Mouse (Mus musculus): ENCODE data around the gene Mafk.

Gene Mafk

GRCm38 (mm10) chr5:139796900-139797299 is 5.6 kb downstream of the Mafk start:
- DNase-seq (ENCODE audit: low read depth), result peak; percentile 10

- DNase-seq (ENCODE audit: low read depth), result peak; percentile 21
Observed at GRCm38 (mm10) chr5:139797473-139798167, 6.3 kb downstream of the Mafk start.

- peak; percentile 15 for DNase-seq (ENCODE audit: low read depth)
Observed at GRCm38 (mm10) chr5:139798168-139798900, 7.0 kb downstream of the Mafk start.

- DNase-seq (ENCODE audit: low read depth), result no peak
Observed at GRCm38 (mm10) chr5:139799041-139799440, 7.7 kb downstream of the Mafk start.

- DNase-seq (ENCODE audit: low read depth), result peak; percentile 18
Observed at GRCm38 (mm10) chr5:139799801-139800590, 8.7 kb downstream of the Mafk start.

GRCm38 (mm10) chr5:139801231-139801630 is 9.9 kb downstream of the Mafk start:
- DNase-seq (ENCODE audit: low read depth), result peak; percentile 19

GRCm38 (mm10) chr5:139801880-139802279 is 10.6 kb downstream of the Mafk start:
- DNase-seq (ENCODE audit: low read depth), result peak; percentile 19

- peak; percentile 30 for DNase-seq (ENCODE audit: low read depth)
Observed at GRCm38 (mm10) chr5:139803165-139803564, 11.9 kb downstream of the Mafk start.

- peak; percentile 65 for DNase-seq (ENCODE audit: low read depth)
Observed at GRCm38 (mm10) chr5:139803601-139804102, 12.3 kb downstream of the Mafk start.

GRCm38 (mm10) chr5:139804107-139804551 is 12.8 kb downstream of the Mafk start:
- no peak for DNase-seq (ENCODE audit: low read depth)

- no peak for DNase-seq (ENCODE audit: low read depth)
Observed at GRCm38 (mm10) chr5:139804573-139805111, 13.3 kb downstream of the Mafk start.

GRCm38 (mm10) chr5:139805924-139806323 is 14.6 kb downstream of the Mafk start:
- no peak for DNase-seq (ENCODE audit: low read depth)

DNA sequence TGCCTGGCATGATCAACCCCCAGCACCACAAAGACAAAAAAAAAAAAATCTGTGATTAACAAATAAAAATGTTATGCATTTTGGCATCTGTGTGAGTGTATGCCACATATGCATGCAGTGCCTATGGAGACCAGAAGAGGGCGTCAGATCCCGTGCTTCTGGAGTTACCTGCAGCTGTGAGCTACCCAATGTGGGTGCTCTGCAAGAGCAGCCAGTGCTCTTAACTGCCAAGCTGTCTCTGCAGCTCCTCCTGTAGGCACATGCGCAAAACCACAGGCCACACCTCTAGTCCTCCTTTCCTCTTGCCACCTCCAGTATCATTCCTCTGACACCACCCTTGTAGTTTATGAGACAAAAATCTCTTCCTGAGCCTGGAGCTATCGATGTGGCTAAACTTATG is 18.1 kb downstream of the Mafk start:
- no peak for DNase-seq (ENCODE audit: low read depth)

DNA sequence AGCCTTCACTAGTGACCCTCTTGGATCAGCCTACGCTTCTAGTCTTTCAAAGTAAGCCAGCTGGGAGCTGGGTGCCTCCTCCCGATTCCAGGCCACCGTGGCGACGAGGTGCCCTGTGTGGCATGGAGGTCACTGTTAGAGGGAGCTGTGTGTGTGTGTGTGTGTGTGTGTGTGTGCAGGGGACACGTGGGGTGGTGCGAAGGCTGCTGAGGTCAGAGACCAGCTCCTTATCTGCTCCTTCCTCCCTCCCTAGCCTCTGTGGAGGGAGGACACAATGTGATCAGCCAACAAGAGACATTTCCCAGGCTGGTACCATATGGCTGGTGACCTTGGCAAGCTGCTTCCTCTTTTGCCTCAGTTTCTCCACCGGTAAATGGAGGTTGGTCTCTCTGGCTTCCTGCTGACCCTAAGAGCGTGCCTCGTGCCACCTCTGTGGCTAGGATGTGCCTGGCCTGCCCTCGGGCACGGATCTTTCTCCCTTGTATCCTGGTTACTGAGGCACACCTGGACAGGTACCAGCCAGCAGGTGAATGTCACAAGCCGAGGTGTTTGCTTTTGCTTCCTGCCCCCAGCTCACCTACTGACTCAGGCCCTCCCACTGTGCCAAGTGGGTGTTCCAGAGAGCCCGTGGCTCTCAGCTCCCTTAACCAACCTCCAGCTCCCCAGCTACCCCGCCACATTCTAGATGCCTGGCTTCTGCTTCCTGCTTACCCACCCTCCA is 20.5 kb downstream of the Mafk start:
- DNase-seq (ENCODE audit: low read depth), result no peak

DNA sequence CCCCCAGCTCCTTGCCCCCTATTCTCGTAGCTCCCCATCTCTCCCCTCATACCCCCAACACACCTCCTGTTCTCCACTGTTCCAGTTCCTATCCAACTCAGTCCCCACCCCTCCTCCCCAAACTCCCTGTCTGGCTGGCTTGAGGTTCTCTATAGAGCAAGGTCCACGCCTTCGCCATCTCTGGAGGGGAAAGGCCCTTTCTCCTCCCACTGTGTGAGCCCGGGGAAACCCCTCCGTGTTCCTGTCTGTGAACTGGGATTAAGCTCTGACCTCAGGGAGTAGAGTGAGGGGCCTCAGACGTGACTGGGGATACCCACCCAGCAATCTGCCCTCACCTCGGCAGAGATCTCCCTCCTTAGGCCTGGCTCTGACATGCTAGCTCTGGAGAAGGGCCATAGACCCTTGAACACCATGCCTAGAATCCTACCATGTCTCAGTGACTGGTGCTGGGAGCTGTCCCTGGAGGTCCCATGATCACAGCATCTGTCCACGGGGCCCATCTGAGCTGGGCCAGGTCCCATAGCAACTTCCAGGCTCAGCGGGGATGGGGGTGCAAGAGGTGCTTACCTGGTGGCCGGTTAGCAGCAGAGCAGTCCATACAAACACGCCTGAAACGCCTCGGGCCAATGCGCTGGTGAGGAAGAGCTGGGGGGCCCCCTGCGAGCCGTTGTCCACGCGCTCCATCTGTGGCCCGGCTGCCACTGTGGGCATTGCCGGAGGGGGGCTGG is 21.2 kb downstream of the Mafk start:
- DNase-seq (ENCODE audit: low read depth), result no peak

DNA sequence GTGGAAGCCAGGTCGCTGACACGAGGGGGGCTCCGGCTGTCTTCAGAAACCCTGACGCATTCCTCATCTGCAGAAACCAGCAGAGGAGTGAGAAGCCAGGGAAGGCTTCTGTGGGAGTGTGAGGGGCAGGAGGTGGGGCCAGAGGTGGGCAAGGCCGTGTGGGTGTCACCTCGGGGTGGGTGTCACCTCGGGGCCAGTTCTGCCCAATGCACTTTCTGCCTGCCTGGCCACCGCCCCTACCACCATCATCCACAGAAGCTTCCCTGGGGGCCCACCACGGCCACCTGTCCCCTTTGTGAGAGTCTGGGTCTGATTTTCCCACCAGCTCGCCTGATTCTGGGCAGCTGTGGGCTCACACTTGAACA is 21.8 kb downstream of the Mafk start:
- no peak for DNase-seq (ENCODE audit: low read depth)

DNA sequence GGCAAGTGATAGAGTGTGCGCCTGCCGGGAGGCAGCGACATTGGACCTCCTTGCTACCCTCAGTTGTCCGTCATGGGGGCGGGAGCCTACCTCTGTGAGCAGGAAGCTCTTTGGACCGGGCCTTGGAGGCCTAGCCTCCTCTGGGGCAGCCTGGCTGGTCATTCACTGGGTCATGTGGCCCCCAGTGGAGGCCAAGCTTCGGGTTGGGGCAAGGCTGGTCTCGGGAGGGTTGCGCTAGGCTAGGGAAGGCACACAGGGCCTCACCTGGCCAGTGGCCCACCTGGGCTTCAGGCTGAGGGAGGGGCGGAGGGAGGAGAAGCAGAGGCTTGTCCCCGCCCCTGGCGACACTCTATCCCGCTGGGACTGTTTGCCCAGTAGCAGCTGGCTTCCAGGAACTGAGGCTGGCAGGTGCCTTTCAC is 22.7 kb downstream of the Mafk start:
- DNase-seq (ENCODE audit: low read depth), result no peak

GRCm38 (mm10) chr5:139815964-139816363 is 24.7 kb downstream of the Mafk start:
- DNase-seq (ENCODE audit: low read depth), result no peak

- DNase-seq (ENCODE audit: low read depth), result no peak
Observed at GRCm38 (mm10) chr5:139816445-139816844, 25.1 kb downstream of the Mafk start.

DNA sequence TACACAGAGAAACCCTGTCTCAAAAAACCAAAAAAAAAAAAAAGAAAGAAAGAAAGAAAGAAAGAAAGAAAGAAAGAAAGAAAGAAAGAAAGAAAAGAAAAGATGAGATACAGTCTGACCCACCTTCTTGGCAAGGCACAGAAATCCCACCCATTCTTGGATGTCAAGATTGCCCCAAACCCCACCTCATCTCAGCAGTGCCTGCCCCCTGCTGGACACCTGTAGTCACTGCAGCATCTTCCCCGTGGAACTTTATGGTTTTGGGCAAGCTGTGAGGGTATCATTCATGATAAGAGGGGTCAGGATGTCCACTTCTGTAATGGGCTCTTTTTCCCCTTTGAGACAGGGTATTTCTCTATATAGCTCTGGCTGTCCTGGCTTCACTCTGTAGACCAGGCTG is 26.0 kb downstream of the Mafk start:
- DNase-seq (ENCODE audit: low read depth), result peak; percentile 65

- no peak for DNase-seq (ENCODE audit: low read depth)
Observed at GRCm38 (mm10) chr5:139818056-139818455, 26.7 kb downstream of the Mafk start.
